Mouse (Mus musculus) liver, adult 2 months (tissue): ENCODE data around the gene Qtrt2. TPM values are rescaled to one million over a fixed set of nuclear protein-coding genes. Genes with fewer than 3 reads are reported as not detected.

Experiments
- DNase-seq: peaks from one replicate; pipeline ENCODE4 v3.0.0-alpha.2; 2011; ENCODE audit warnings: low read depth, low spot score; ENCODE audit errors: extremely low read depth
- H3K27ac ChIP-seq: fragments of 200-500 bp; replicated peaks from 2 replicates; pipeline ENCODE4 v1.5.1; 2012; ENCODE audit warnings: low read depth, mild to moderate bottlenecking, control low read depth, inconsistent platforms, low read length; ENCODE audit not compliant: insufficient read depth
- H3K27me3 ChIP-seq: fragments of 200-500 bp; 2 replicates; pipeline ENCODE4 v1.6.1; 2012; ENCODE audit warnings: mild to moderate bottlenecking, moderate library complexity, low read length, inconsistent platforms; ENCODE audit not compliant: control insufficient read depth, insufficient read depth
- H3K36me3 ChIP-seq: fragments of 200-500 bp; 2 replicates; pipeline ENCODE4 v1.6.1; 2012; ENCODE audit warnings: low read length, inconsistent platforms; ENCODE audit not compliant: control insufficient read depth, insufficient read depth
- H3K4me1 ChIP-seq: fragments of 200-500 bp; 2 replicates; pipeline ENCODE4 v1.6.1; 2011; ENCODE audit warnings: low read length; ENCODE audit not compliant: control insufficient read depth, insufficient read depth
- H3K4me3 ChIP-seq: fragments of 200-500 bp; 2 replicates; pipeline ENCODE4 v1.5.1; 2011; ENCODE audit warnings: low read depth, mild to moderate bottlenecking, control low read depth, low read length, moderate library complexity; ENCODE audit not compliant: insufficient read depth
- H3K79me2 ChIP-seq: fragments of 200-500 bp; 2 replicates; pipeline ENCODE4 v1.6.1; 2012; ENCODE audit warnings: inconsistent platforms, mild to moderate bottlenecking, low read length, moderate library complexity; ENCODE audit not compliant: control insufficient read depth, insufficient read depth
- H3K9ac ChIP-seq: fragments of 200-500 bp; 2 replicates; pipeline ENCODE4 v1.6.1; 2012; ENCODE audit warnings: low read depth, mild to moderate bottlenecking, control low read depth, inconsistent platforms, low read length
- CTCF ChIP-seq: fragments of 200-500 bp; IDR thresholded peaks from 2 replicates; pipeline ENCODE4 v1.5.1; 2011; ENCODE audit warnings: low read depth, low read length, control low read depth
- POLR2A ChIP-seq: fragments of 200-500 bp; IDR thresholded peaks from 2 replicates; pipeline ENCODE4 v1.6.1; 2011; ENCODE audit warnings: low read length, control low read depth; ENCODE audit not compliant: insufficient read depth; ENCODE audit errors: extremely low read depth
- WGBS: fragments of 180-500 bp; shearing (Covaris S2); methylation state at CpG from one replicate; pipeline ENCODE4 v1.1.7; 2018; 5-methylcytosine and 5-hydroxymethylcytosine counted together
- polyA plus RNA-seq: library from polyadenylated mRNA; depleted of rRNA; stranded (reverse); fragments of >200 nt; gene quantifications from 2 replicates; pipeline ENCODE4 v1.2.3, GENCODE M21; 2012; rRNA removed
- total RNA-seq: library from RNA; depleted of rRNA; stranded (reverse); fragments of >200 nt; gene quantifications from 2 replicates; pipeline ENCODE4 v1.2.3, GENCODE M21; 2014; rRNA removed

Qtrt2 gene
- total RNA-seq (7.8 and 8.5 TPM in 2 replicates), polyA plus RNA-seq (3.5 and 9.0 TPM in 2 replicates)

DNA sequence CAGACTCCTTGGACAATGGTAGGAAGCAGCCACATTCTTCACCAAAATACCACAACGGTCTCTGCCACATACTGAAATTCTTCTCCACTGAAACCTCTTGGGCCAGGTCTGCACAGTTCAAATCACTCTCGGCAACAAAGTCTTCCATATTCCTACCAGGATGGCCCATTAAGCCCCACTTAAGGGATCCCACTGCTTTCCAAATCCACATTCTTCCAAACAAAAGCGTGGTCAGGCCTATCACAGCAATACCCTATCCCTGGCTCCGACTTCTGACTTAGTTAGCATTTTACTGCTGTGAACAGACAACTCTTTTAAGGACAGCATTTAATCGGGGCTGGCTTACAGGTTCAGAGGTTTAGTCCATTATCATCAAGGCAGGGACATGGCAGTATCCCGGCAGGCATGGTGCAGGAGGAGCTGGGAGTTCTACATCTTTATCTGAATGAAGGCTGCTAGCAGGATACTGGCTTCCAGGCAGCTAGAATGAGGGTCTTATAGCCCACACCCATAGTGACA is at the start of gene Qtrt2:
Qtrt2 (minus strand) TSS at position 469 of the 519 bp plus-strand sequence.
- H3K36me3 ChIP-seq = peaks cover 7% of the 10 kb centered on the region; the same call in 1 of the 2 replicates
- no peaks in the 10 kb centered on the region for H3K4me1 ChIP-seq
- H3K4me3 ChIP-seq = no peak within 1 kb of the TSS
- H3K9ac ChIP-seq = no peak within 1 kb of the TSS
- H3K79me2 ChIP-seq = no peaks in the 10 kb centered on the region
- no peak for TF ChIP-seq POLR2A
- TF ChIP-seq CTCF = no peak
- WGBS = 91% methylated on average over 6 of the region's 6 CpGs
- H3K27ac ChIP-seq = no peak within 1 kb of the TSS
- H3K27me3 ChIP-seq = no peaks in the 10 kb centered on the region
- DNase-seq = no peak

DNA sequence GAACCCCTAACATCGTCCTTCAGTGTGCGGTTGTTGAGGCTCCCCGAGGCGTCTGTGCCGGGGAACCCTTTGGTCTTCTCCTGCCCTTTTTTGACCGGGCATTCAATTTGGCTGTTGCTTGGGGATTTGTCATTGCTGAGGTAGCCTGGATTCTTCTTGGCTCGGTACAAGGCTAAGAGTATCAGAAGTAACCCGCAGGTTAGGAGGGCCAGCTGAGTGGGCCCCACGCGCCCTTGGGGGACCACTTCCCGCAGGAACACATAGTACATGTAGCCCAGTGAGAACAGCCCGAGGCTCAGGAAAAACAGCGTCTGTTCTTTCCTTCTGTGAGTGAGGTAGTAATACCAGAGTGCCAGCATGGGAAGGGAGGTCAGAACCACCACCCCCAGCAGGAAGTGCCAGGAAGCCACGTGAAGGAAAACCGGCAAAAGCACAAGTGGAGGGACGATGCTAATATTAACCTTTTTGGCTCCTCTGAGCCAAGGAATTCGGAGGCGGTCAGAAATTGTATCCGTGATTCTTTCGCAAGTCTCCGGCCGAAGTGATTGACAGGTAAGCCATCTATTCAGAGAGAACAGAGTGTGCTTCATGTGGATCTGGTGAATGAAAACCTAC is 47.1 kb upstream of the Qtrt2 start:
- no peak overlapping the region for H3K4me3 ChIP-seq
- TF ChIP-seq CTCF (no peak), POLR2A (no peak)
- no peaks in the 10 kb centered on the region for H3K79me2 ChIP-seq
- H3K27me3 ChIP-seq = no peaks in the 10 kb centered on the region
- no peak overlapping the region for H3K9ac ChIP-seq
- H3K36me3 ChIP-seq = no peaks in the 10 kb centered on the region
- DNase-seq = no peak
- H3K4me1 ChIP-seq = no peaks in the 10 kb centered on the region
- WGBS = 88% methylated on average over 22 of the region's 22 CpGs
- no peak overlapping the region for H3K27ac ChIP-seq

DNA sequence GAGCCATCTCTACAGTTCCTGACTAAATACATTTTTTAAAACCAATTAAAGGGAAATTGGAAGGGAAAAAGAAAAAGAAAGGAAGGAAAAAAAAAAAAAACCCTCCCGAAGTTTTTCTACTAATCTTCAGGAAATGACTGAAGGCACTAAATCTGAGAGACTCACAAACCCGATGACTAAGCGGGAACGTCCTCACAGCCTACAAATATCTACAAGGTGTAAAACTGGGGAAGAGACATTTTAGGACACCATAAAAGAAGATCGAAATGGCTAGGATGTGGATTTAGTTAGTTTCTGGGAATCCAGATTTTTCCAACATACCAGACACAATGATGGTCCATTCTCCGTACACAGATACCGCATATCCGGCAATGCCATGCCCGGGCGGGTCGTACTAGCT is 46.5 kb upstream of the Qtrt2 start:
- Histone ChIP-seq H3K27ac (no peak overlapping the region), H3K9ac (no peak overlapping the region), H3K79me2 (no peaks in the 10 kb centered on the region), H3K4me3 (no peak overlapping the region), H3K27me3 (no peaks in the 10 kb centered on the region), H3K4me1 (no peaks in the 10 kb centered on the region), H3K36me3 (no peaks in the 10 kb centered on the region)
- 87% methylated on average over 11 of the region's 11 CpGs for WGBS
- no peak for DNase-seq
- TF ChIP-seq POLR2A (no peak), CTCF (no peak)

DNA sequence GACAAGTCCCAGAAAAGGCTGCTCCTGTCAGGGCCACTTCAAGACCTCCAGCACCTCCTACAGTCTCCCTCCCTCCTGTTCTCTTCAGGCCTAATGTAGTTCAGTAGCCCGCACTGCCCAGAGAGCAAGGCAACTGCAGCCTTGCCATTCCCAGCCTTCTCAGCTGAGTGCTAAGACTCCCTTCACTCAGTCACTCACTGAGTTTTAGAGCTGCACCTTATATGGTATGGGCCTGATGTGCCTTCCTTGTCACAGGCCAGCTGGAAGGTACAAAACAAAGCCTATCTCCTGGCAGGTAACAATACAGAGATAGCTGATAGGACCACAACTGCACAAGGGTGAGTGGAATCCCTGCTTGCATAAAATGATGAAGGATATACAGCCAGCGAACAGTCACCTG is 45.8 kb upstream of the Qtrt2 start:
- no peak for TF ChIP-seq CTCF
- no peak for TF ChIP-seq POLR2A
- no peaks in the 10 kb centered on the region for H3K27me3 ChIP-seq

DNA sequence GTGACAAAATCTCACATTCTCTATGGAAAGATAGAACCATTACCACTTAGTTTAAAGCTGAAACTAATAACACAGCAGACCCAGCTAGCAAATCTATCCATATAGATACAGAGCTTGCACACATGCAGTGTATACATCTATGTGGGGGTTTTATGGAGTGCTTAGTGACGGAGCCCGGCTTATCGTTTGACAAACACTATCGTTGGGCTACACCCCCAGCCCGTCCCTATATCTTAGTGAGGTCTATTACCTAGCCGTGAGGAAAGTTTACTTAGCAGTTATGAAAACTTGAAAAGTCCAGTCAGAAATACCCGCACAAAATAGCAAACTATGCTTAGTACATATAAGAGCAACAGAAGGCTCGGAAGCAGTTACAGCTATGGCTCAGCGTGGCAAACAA is 45.1 kb upstream of the Qtrt2 start:
- H3K4me3 ChIP-seq = no peak overlapping the region
- H3K9ac ChIP-seq = no peak overlapping the region
- WGBS = 91% methylated on average over 9 of the region's 9 CpGs
- TF ChIP-seq POLR2A = no peak
- TF ChIP-seq CTCF = no peak
- H3K27ac ChIP-seq = no peak overlapping the region
- H3K79me2 ChIP-seq = no peaks in the 10 kb centered on the region
- H3K27me3 ChIP-seq = no peaks in the 10 kb centered on the region
- H3K36me3 ChIP-seq = no peaks in the 10 kb centered on the region
- no peak for DNase-seq
- no peaks in the 10 kb centered on the region for H3K4me1 ChIP-seq

More for the DNA sequence above, 45.8 kb upstream of the Qtrt2 start:
- Histone ChIP-seq H3K4me1 (no peaks in the 10 kb centered on the region), H3K9ac (no peak overlapping the region), H3K36me3 (no peaks in the 10 kb centered on the region), H3K79me2 (no peaks in the 10 kb centered on the region), H3K27ac (no peak overlapping the region), H3K4me3 (no peak overlapping the region)
- no peak for DNase-seq
- WGBS = 98% methylated on average over 2 of the region's 2 CpGs

DNA sequence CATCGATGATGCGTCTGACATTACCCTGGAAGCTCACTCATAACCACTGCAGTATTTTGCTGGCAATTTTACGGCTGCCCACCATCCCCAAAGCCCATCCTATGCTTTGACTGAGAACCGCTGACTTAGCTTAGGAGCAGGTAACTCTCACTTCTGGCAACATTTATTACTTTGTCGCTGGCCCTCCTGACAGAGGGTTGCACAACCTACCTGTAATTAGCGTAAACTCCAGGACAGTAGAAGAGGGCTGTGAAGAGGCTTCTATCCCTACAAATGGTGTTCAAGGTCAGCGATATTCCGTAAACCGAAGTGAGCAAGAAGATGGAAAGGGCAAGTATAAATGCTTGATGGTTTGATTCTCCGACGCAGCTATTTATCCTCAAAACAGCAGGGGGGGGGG is 44.6 kb upstream of the Qtrt2 start:
- Histone ChIP-seq H3K9ac (no peak overlapping the region), H3K4me1 (no peaks in the 10 kb centered on the region), H3K4me3 (no peak overlapping the region), H3K27ac (no peak overlapping the region), H3K79me2 (no peaks in the 10 kb centered on the region), H3K36me3 (no peaks in the 10 kb centered on the region), H3K27me3 (no peaks in the 10 kb centered on the region)
- no peak for DNase-seq
- TF ChIP-seq CTCF (no peak), POLR2A (no peak)
- 91% methylated on average over 11 of the region's 11 CpGs for WGBS
